Mouse (Mus musculus) liver, adult 2 months (tissue): ENCODE data around the gene Klhl29. TPM values are rescaled to one million over a fixed set of nuclear protein-coding genes. Genes with fewer than 3 reads are reported as not detected.
A peak's percentile ranks its signal among the peaks of the same experiment; 100 is the strongest.

Source experiments
- DNase-seq: peaks from one replicate; pipeline ENCODE4 v3.0.0-alpha.2; 2011; ENCODE audit warnings: low read depth, low spot score; ENCODE audit errors: extremely low read depth
- H3K27ac ChIP-seq: fragments of 200-500 bp; replicated peaks from 2 replicates; pipeline ENCODE4 v1.5.1; 2012; ENCODE audit warnings: low read depth, mild to moderate bottlenecking, control low read depth, inconsistent platforms, low read length; ENCODE audit not compliant: insufficient read depth
- H3K27me3 ChIP-seq: fragments of 200-500 bp; 2 replicates; pipeline ENCODE4 v1.6.1; 2012; ENCODE audit warnings: mild to moderate bottlenecking, moderate library complexity, low read length, inconsistent platforms; ENCODE audit not compliant: control insufficient read depth, insufficient read depth
- H3K36me3 ChIP-seq: fragments of 200-500 bp; 2 replicates; pipeline ENCODE4 v1.6.1; 2012; ENCODE audit warnings: low read length, inconsistent platforms; ENCODE audit not compliant: control insufficient read depth, insufficient read depth
- H3K4me1 ChIP-seq: fragments of 200-500 bp; 2 replicates; pipeline ENCODE4 v1.6.1; 2011; ENCODE audit warnings: low read length; ENCODE audit not compliant: control insufficient read depth, insufficient read depth
- H3K4me3 ChIP-seq: fragments of 200-500 bp; 2 replicates; pipeline ENCODE4 v1.5.1; 2011; ENCODE audit warnings: low read depth, mild to moderate bottlenecking, control low read depth, low read length, moderate library complexity; ENCODE audit not compliant: insufficient read depth
- H3K79me2 ChIP-seq: fragments of 200-500 bp; 2 replicates; pipeline ENCODE4 v1.6.1; 2012; ENCODE audit warnings: inconsistent platforms, mild to moderate bottlenecking, low read length, moderate library complexity; ENCODE audit not compliant: control insufficient read depth, insufficient read depth
- H3K9ac ChIP-seq: fragments of 200-500 bp; 2 replicates; pipeline ENCODE4 v1.6.1; 2012; ENCODE audit warnings: low read depth, mild to moderate bottlenecking, control low read depth, inconsistent platforms, low read length
- CTCF ChIP-seq: fragments of 200-500 bp; IDR thresholded peaks from 2 replicates; pipeline ENCODE4 v1.5.1; 2011; ENCODE audit warnings: low read depth, low read length, control low read depth
- POLR2A ChIP-seq: fragments of 200-500 bp; IDR thresholded peaks from 2 replicates; pipeline ENCODE4 v1.6.1; 2011; ENCODE audit warnings: low read length, control low read depth; ENCODE audit not compliant: insufficient read depth; ENCODE audit errors: extremely low read depth
- WGBS: fragments of 180-500 bp; shearing (Covaris S2); methylation state at CpG from one replicate; pipeline ENCODE4 v1.1.7; 2018; 5-methylcytosine and 5-hydroxymethylcytosine counted together
- polyA plus RNA-seq: library from polyadenylated mRNA; depleted of rRNA; stranded (reverse); fragments of >200 nt; gene quantifications from 2 replicates; pipeline ENCODE4 v1.2.3, GENCODE M21; 2012
- total RNA-seq: library from RNA; depleted of rRNA; stranded (reverse); fragments of >200 nt; gene quantifications from 2 replicates; pipeline ENCODE4 v1.2.3, GENCODE M21; 2014

Gene Klhl29
- total and polyA plus RNA-seq, 2 experiments, result under 0.01 to 0.10 TPM

- WGBS, result 38% methylated on average over 10 of the region's 10 CpGs
- Histone ChIP-seq H3K36me3 (no peaks in the 10 kb centered on the region), H3K27ac (no peak overlapping the region), H3K27me3 (no peaks in the 10 kb centered on the region), H3K9ac (no peak overlapping the region), H3K79me2 (no peaks in the 10 kb centered on the region), H3K4me1 (no peaks in the 10 kb centered on the region), H3K4me3 (no peak overlapping the region)
- DNase-seq, result no peak
- TF ChIP-seq POLR2A (no peak), CTCF (no peak)
Observed at GRCm38 (mm10) chr12:5151859-5152258, 223.6 kb downstream of the Klhl29 start.

GRCm38 (mm10) chr12:5147346-5148035, 228.0 kb downstream of the Klhl29 start:
- WGBS, result 67% methylated on average over 5 of the region's 5 CpGs
- Histone ChIP-seq H3K79me2 (no peaks in the 10 kb centered on the region), H3K27ac (no peak overlapping the region), H3K27me3 (no peaks in the 10 kb centered on the region), H3K4me1 (no peaks in the 10 kb centered on the region), H3K4me3 (no peak overlapping the region), H3K36me3 (no peaks in the 10 kb centered on the region), H3K9ac (no peak overlapping the region)
- DNase-seq, result no peak
- no peak for TF ChIP-seq CTCF
- no peak for TF ChIP-seq POLR2A

- Histone ChIP-seq H3K36me3 (no peaks in the 10 kb centered on the region), H3K4me1 (no peaks in the 10 kb centered on the region), H3K9ac (no peak overlapping the region), H3K4me3 (no peak overlapping the region), H3K27ac (no peak overlapping the region), H3K79me2 (no peaks in the 10 kb centered on the region), H3K27me3 (no peaks in the 10 kb centered on the region)
- TF ChIP-seq CTCF (no peak), POLR2A (no peak)
- 69% methylated on average over 5 of the region's 5 CpGs for WGBS
- DNase-seq, result no peak
Observed at GRCm38 (mm10) chr12:5143903-5144781, 231.3 kb downstream of the Klhl29 start.

GRCm38 (mm10) chr12:5143224-5143623, 232.3 kb downstream of the Klhl29 start:
- TF ChIP-seq POLR2A (no peak), CTCF (no peak)
- no peak overlapping the region for H3K27ac ChIP-seq
- no peaks in the 10 kb centered on the region for H3K4me1 ChIP-seq

GRCm38 (mm10) chr12:5142776-5143175, 232.7 kb downstream of the Klhl29 start:
- Histone ChIP-seq H3K4me3 (no peak overlapping the region), H3K79me2 (no peaks in the 10 kb centered on the region), H3K27ac (no peak overlapping the region), H3K4me1 (no peaks in the 10 kb centered on the region), H3K27me3 (no peaks in the 10 kb centered on the region), H3K9ac (no peak overlapping the region), H3K36me3 (no peaks in the 10 kb centered on the region)
- WGBS, result 25% methylated on average over 3 of the region's 3 CpGs
- DNase-seq, result peak; percentile 3
- TF ChIP-seq POLR2A, result no peak
- peak; percentile 69 for TF ChIP-seq CTCF

More at GRCm38 (mm10) chr12:5143224-5143623, 232.3 kb downstream of the Klhl29 start:
- Histone ChIP-seq H3K4me3 (no peak overlapping the region), H3K36me3 (no peaks in the 10 kb centered on the region), H3K79me2 (no peaks in the 10 kb centered on the region), H3K9ac (no peak overlapping the region), H3K27me3 (no peaks in the 10 kb centered on the region)
- DNase-seq, result no peak
- 85% methylated on average over 5 of the region's 5 CpGs for WGBS

GRCm38 (mm10) chr12:5141040-5141439, 234.4 kb downstream of the Klhl29 start:
- no peaks in the 10 kb centered on the region for H3K79me2 ChIP-seq
- H3K4me3 ChIP-seq, result no peak overlapping the region
- H3K36me3 ChIP-seq, result no peaks in the 10 kb centered on the region
- no peak overlapping the region for H3K27ac ChIP-seq
- H3K27me3 ChIP-seq, result no peaks in the 10 kb centered on the region
- H3K4me1 ChIP-seq, result no peaks in the 10 kb centered on the region
- WGBS, result 56% methylated on average over 4 of the region's 4 CpGs
- TF ChIP-seq POLR2A, result no peak
- TF ChIP-seq CTCF, result no peak
- H3K9ac ChIP-seq, result no peak overlapping the region
- no peak for DNase-seq
